In genomic region chr14:52338751-52339511, GRCm38 (mm10) we compare ENCODE assay signal across 8 mouse cellular contexts. TPM values are rescaled to one million over a fixed set of nuclear protein-coding genes. Genes with fewer than 3 reads are reported as not detected.
DNase-seq lines count a peak whose midpoint lies in the region; ATAC-seq lines count a peak whose summit lies in the region.

No protein-coding gene starts in this region.

- H3K9ac ChIP-seq in forebrain, embryonic 14.5 days (ENCODE audit: low read length) = 0 out of 2 replicates have a peak overlapping the region, but pooled peaks have one; percentile 40
- 0 out of 2 replicates have a peak overlapping the region, but pooled peaks have one; percentile 11 for H3K9ac ChIP-seq in hindbrain, embryonic 11.5 days (ENCODE audit: low read depth, low read length)
- no peak overlapping the region for H3K9ac ChIP-seq in lung, embryonic 16.5 days (ENCODE audit: low read length)

- H3K27me3 ChIP-seq in forebrain, embryonic 14.5 days (replicated peaks; ENCODE audit: control insufficient read depth, insufficient read depth, low read length) = no peaks in the 10 kb centered on the region
- no peaks in the 10 kb centered on the region for H3K27me3 ChIP-seq in hindbrain, embryonic 11.5 days (ENCODE audit: control insufficient read depth, insufficient read depth, low read length)
- H3K27me3 ChIP-seq in lung, embryonic 16.5 days (ENCODE audit: control insufficient read depth, insufficient read depth, low read depth, low read length) = no peaks in the 10 kb centered on the region

- peak overlapping the region; percentile 41 for H3K4me2 ChIP-seq in forebrain, embryonic 14.5 days (ENCODE audit: low read length)
- H3K4me2 ChIP-seq in hindbrain, embryonic 11.5 days (replicated peaks; ENCODE audit: low read depth, low read length) = 0 out of 2 replicates have a peak overlapping the region, but pooled peaks have one; percentile 12
- H3K4me2 ChIP-seq in lung, embryonic 16.5 days (ENCODE audit: low read depth, low read length) = peak overlapping the region; percentile 31; the same call in 1 of the 2 replicates

- ATAC-seq in forebrain, embryonic 14.5 days = peak; percentile 77
- peak; percentile 60; the same call in 1 of the 2 replicates for ATAC-seq in hindbrain, embryonic 11.5 days (ENCODE audit: low FRiP score)
- ATAC-seq in lung, embryonic 16.5 days (ENCODE audit: low read depth) = peak; percentile 80

- H3K4me1 ChIP-seq in forebrain, embryonic 14.5 days (ENCODE audit: control insufficient read depth, insufficient read depth, low read length) = no peaks in the 10 kb centered on the region
- H3K4me1 ChIP-seq in hindbrain, embryonic 11.5 days (replicated peaks; ENCODE audit: control insufficient read depth, insufficient read depth, low read length) = no peaks in the 10 kb centered on the region
- H3K4me1 ChIP-seq in lung, embryonic 16.5 days (replicated peaks; ENCODE audit: control insufficient read depth, insufficient read depth, low read length) = no peaks in the 10 kb centered on the region

- no peak overlapping the region for H3K27ac ChIP-seq in forebrain, embryonic 14.5 days (ENCODE audit: low read depth, low read length)
- no peak overlapping the region for H3K27ac ChIP-seq in hindbrain, embryonic 11.5 days (ENCODE audit: low read depth, low read length)
- no peak overlapping the region for H3K27ac ChIP-seq in lung, embryonic 16.5 days (ENCODE audit: low read length)

- no peaks in the 10 kb centered on the region for H3K36me3 ChIP-seq in forebrain, embryonic 14.5 days (ENCODE audit: control insufficient read depth, insufficient read depth, low read length)
- no peaks in the 10 kb centered on the region for H3K36me3 ChIP-seq in hindbrain, embryonic 11.5 days (ENCODE audit: control insufficient read depth, insufficient read depth, low read length)
- no peaks in the 10 kb centered on the region for H3K36me3 ChIP-seq in lung, embryonic 16.5 days (ENCODE audit: control insufficient read depth, insufficient read depth, low read length)

- WGBS in forebrain, embryonic 14.5 days = 25% methylated on average over 21 of the region's 21 CpGs
- WGBS in hindbrain, embryonic 11.5 days = 35% methylated on average over 21 of the region's 21 CpGs
- WGBS in lung, embryonic 16.5 days = 25% methylated on average over 21 of the region's 21 CpGs

- H3K9me3 ChIP-seq in forebrain, embryonic 14.5 days (replicated peaks; ENCODE audit: control insufficient read depth, low read length) = no peaks in the 10 kb centered on the region
- no peaks in the 10 kb centered on the region for H3K9me3 ChIP-seq in hindbrain, embryonic 11.5 days (ENCODE audit: control insufficient read depth, low read length)
- H3K9me3 ChIP-seq in lung, embryonic 16.5 days (ENCODE audit: control insufficient read depth, low read length) = no peaks in the 10 kb centered on the region

- peak overlapping the region; percentile 7; the same call in 1 of the 2 replicates for H3K4me3 ChIP-seq in forebrain, embryonic 14.5 days (ENCODE audit: low read depth, low read length)
- no peak overlapping the region for H3K4me3 ChIP-seq in hindbrain, embryonic 11.5 days (ENCODE audit: low read depth, low read length)
- peak overlapping the region; percentile 7; the same call in 1 of the 2 replicates for H3K4me3 ChIP-seq in lung, embryonic 16.5 days (ENCODE audit: low read length)

- peak; percentile 80 for DNase-seq in MN1 (ENCODE audit: low spot score)
- DNase-seq in cerebellum, adult 11 months = peak; percentile 58
- DNase-seq in forebrain, embryonic 14.5 days (ENCODE audit: low spot score) = peak; percentile 94
- DNase-seq in hindbrain, embryonic 11.5 days (ENCODE audit: low spot score) = peak; percentile 80
- DNase-seq in layer of hippocampus, adult 8-10 months (ENCODE audit: low spot score in 2 of 2) = peak; percentile 50 to 71
- peak; percentile 86 for DNase-seq in retina, postnatal 1 day
- no peak for DNase-seq in ovary, postnatal 36 days (ENCODE audit: low spot score)

RNA-seq across cellular contexts. Expression of gene Sall2, which starts 10.4 kb away (rescaled TPM):
- 25.1 and 30.1 TPM in 2 replicates for polyA plus RNA-seq in forebrain, embryonic 14.5 days (2014; fragmentation: Nextera tagmentation; extraction: Ambion mirVana)
- 37.7 and 45.0 TPM in 2 replicates for polyA plus RNA-seq in hindbrain, embryonic 11.5 days (2014; fragmentation: Nextera tagmentation; extraction: Ambion mirVana)
- 10 to 100 TPM; 44.9 to 46.8 (median 45.8) TPM for total RNA-seq in layer of hippocampus, adult 8-10 months (2022)
- polyA plus RNA-seq in lung, embryonic 16.5 days (2015; fragmentation: Nextera tagmentation; extraction: Ambion mirVana) = 14.0 and 16.7 TPM in 2 replicates

RNA-seq across cellular contexts. Expression of gene Olfr1513, which starts 17.3 kb away (rescaled TPM):
- not detected in 2 replicates for polyA plus RNA-seq in forebrain, embryonic 14.5 days (2014; fragmentation: Nextera tagmentation; extraction: Ambion mirVana)
- polyA plus RNA-seq in hindbrain, embryonic 11.5 days (2014; fragmentation: Nextera tagmentation; extraction: Ambion mirVana) = not detected in 2 replicates
- not detected for total RNA-seq in layer of hippocampus, adult 8-10 months (2022)
- not detected in 2 replicates for polyA plus RNA-seq in lung, embryonic 16.5 days (2015; fragmentation: Nextera tagmentation; extraction: Ambion mirVana)

RNA-seq across cellular contexts. Expression of gene Mettl3, which starts 34.0 kb away (rescaled TPM):
- 42.4 and 46.9 TPM in 2 replicates for polyA plus RNA-seq in forebrain, embryonic 14.5 days (2014; fragmentation: Nextera tagmentation; extraction: Ambion mirVana)
- 46.0 and 48.7 TPM in 2 replicates for polyA plus RNA-seq in hindbrain, embryonic 11.5 days (2014; fragmentation: Nextera tagmentation; extraction: Ambion mirVana)
- 10 to 100 TPM; 35.5 to 54.7 (median 43.9) TPM for total RNA-seq in layer of hippocampus, adult 8-10 months (2022)
- polyA plus RNA-seq in lung, embryonic 16.5 days (2015; fragmentation: Nextera tagmentation; extraction: Ambion mirVana) = 42.3 and 46.1 TPM in 2 replicates

RNA-seq across cellular contexts. Expression of gene Olfr1512, which starts 40.0 kb away (rescaled TPM):
- polyA plus RNA-seq in forebrain, embryonic 14.5 days (2014; fragmentation: Nextera tagmentation; extraction: Ambion mirVana) = not detected in 2 replicates
- polyA plus RNA-seq in hindbrain, embryonic 11.5 days (2014; fragmentation: Nextera tagmentation; extraction: Ambion mirVana) = not detected in 2 replicates
- total RNA-seq in layer of hippocampus, adult 8-10 months (2022) = not detected
- not detected in 2 replicates for polyA plus RNA-seq in lung, embryonic 16.5 days (2015; fragmentation: Nextera tagmentation; extraction: Ambion mirVana)

RNA-seq across cellular contexts. Expression of gene Olfr1511, which starts 58.2 kb away (rescaled TPM):
- polyA plus RNA-seq in forebrain, embryonic 14.5 days (2014; fragmentation: Nextera tagmentation; extraction: Ambion mirVana) = not detected in 2 replicates
- polyA plus RNA-seq in hindbrain, embryonic 11.5 days (2014; fragmentation: Nextera tagmentation; extraction: Ambion mirVana) = not detected in 2 replicates
- not detected for total RNA-seq in layer of hippocampus, adult 8-10 months (2022)
- not detected in 2 replicates for polyA plus RNA-seq in lung, embryonic 16.5 days (2015; fragmentation: Nextera tagmentation; extraction: Ambion mirVana)
